Mouse (Mus musculus): ENCODE data around the gene Prkar1b.

- no peak for TF ChIP-seq EP300 (IDR thresholded peaks at IDR 0.05; ENCODE audit: low read depth)
- no peak for TF ChIP-seq CTCF (IDR thresholded peaks at IDR 0.05; ENCODE audit: low read depth)
These were observed 56.3 kb downstream of the Prkar1b start for GRCm38 (mm10) chr5:139093534-139093933.

All from liver, postnatal 0 days (tissue).